Mouse (Mus musculus) skeletal muscle tissue, adult 2 months (tissue): ENCODE measurements around the gene Med21.

Experiments
- DNase-seq: peaks from one replicate; pipeline ENCODE4 v3.0.0-alpha.2; 2012; ENCODE audit warnings: low read depth, low spot score

Med21 gene

DNA sequence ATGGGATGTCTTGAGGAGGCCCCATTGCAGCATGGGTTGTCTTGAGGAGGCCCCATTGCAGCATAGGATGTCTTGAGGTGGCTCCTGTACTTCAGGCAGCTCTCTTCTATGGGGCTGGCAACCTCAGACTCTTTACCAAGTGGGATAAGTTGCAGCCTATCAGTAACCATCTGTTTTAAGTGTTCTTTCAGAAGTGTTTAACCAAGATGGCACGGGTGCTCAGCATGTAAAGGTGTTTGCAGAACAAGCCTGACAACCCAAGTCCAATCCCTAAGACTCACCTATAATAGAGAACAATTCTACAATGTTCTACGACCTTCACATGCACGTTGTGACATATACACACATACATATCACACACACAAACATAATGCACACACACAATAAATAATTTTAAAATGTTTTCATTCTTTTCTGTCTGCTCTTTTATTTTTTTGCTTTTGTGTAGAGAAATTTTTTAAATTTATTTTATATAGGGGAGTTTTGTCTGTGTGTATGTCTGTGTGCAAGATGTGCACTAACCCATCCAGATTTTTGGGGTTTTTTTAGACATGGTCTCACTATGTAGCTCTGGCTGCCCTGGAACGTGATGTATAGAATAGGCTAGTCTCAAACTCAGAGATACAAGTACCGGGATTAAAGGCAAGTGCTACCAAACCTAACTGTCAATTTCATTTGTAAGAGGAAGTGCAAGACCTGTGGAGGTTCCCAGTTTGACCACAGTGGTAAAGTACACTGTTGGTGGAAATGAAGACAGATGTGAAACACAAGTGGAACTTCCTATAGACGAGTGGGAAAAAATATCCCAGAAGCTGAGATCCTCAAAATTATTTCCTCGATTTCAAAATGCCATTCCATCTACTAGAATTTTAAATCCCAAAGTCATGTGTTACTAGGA, 2.0 kb upstream of the Med21 start:
- no peak for DNase-seq

DNA sequence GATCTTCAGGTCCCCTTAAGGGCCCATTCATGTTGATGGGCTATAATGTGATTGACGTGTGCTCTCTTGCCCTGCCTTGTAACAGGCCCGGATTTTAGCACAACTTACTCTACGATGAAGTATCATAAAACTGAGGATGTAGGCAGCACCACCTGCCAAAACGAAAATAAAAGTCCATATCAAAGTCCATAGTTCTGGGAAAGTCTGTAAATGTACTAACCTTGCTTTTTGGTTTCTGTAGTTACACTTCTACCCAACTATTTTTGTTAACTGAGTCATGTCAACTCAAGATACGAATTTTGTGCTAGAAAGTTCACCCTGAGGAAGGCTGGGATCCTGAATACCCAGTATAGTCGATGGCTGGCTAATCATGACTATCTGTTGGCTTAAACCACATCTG, 1.4 kb upstream of the Med21 start:
- DNase-seq, result no peak

DNA sequence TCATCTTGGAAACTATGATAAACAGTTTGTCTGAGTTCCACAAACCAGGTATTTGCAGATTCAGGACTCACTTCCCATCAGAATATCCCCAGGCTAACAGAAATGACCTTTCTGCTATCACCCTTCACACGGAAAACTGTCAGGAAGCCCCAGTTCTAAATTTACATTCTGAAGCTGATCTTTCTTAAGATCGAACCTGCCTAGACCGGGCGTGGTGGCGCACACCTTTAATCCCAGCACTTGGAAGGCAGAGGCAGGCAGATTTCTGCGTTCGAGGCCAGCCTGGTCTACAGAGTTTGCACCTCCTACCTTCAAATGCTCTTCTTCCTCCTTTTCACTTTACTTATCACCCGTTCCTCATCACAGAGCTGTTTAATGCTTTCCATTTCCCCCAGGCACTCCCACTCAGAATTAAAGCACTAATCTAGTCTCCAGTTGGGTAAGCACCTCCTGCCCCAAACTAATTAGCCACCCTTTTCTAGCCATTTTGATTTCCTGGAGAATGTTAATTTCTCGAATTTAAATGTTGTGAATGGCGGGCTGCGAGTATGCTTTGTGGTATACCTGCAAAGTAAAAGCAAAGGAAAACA, 631 bp upstream of the Med21 start:
- DNase-seq, result no peak

DNA sequence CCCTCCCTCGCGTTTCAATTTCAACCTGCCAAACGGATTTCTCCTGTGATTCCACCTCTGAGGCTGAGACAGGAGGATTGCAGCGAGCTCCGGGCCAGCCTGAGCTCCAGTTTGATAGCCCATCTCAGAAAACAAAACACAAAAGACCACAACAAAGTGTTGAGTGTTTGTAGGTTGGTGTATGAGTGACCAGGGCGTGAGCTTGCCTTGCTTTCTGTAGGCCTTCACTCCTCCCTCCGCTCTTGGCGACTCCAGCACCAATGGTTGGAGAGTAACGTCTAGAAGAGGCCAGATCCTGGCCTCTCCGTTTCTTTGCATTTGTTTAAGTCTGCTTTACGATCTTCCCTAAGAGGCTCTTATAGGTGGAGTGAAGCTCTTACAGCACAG, 830 bp downstream of the Med21 start:
- no peak for DNase-seq

DNA sequence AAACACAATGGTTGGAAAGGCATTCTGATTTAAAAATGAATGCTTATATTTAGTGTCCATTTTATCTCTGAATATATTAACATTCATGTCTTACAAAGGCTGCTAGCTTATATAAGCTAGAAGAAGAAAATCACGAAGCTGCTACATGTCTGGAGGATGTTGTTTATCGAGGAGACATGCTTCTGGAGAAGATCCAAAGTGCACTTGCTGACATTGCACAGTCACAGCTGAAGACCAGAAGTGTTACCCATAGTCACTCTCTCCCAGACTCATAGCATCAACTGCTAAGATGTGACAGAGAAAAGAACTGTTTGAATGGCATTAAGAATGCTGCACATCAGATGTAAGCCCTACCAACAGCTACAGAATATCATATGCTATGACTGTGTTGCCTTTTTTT, 7.7 kb downstream of the Med21 start:
- DNase-seq, result no peak

DNA sequence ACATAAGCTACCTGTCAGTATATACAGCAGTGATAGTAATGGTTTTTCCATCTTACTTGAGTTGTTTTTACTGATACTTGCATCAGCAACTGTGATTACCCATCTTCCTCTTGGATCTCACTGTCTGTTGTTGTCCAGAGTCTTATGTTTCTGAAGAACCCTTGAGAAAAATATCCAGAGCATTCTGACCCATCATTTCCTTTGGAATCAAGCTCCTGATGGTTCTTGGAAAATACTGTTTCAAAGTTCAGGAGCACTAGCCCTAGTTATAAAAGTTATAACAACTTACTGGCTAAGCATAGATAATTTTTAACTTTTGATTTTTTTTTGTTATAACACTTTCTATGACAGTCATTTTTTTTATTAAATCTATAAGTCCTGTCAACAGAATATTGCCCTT, 9.1 kb downstream of the Med21 start:
- DNase-seq, result no peak

DNA sequence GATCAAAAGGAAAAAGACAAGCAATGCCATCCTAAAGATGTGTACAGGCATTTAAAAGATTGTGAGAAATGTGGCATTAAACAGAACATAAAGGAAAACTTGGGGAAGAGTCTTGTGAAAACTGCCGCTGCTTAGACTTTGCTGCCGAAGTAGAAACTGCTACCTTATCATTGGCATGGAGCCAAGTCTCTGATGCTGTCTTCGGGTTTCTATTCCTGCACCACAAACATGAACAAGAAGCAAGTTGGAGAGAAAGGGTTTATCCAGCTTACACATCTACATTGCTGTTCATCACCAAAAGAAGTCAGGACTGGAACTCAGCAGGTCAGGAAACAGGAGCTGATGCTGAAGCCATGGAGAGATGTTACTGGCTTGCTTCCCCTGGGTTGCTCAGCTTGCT, 10.8 kb downstream of the Med21 start:
- DNase-seq, result no peak

DNA sequence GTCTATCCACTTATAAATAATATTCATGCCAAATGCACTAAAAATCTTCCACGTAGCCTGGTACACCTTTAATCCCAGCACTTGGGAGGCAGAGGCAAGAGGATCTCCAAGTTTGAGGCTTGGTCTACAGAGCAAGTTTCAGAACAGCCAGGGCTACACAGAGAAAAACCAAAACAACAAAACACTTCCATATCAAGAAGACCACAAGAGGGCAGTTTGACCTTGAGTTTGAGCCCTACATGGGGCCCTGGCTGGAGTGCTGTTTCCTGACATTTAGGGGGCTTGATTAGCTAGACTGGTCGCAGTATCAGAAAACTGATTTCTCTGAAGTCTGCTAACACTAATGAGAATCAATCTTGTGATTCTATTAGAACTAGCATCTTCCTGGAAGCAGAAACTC, 18.2 kb downstream of the Med21 start:
- no peak for DNase-seq

DNA sequence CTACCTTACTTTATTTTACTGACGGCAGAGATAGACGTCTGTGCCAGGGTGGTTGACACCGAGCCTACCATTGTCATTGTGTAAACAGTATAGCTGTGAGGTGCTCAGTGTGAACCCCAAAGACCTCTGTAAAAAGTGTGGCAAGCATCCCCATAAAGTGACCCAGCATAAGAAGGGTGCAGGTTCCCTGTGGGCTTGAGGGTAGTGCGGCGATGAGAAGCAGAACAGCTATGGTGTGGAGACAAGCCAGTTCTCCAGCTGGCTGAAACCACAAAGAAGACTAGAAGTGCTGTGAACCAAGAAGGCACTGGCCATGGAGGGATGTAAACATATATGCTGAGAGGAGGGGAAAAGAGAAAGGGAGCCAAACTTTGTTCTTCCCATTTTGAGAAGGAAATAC, 19.3 kb downstream of the Med21 start:
- no peak for DNase-seq

DNA sequence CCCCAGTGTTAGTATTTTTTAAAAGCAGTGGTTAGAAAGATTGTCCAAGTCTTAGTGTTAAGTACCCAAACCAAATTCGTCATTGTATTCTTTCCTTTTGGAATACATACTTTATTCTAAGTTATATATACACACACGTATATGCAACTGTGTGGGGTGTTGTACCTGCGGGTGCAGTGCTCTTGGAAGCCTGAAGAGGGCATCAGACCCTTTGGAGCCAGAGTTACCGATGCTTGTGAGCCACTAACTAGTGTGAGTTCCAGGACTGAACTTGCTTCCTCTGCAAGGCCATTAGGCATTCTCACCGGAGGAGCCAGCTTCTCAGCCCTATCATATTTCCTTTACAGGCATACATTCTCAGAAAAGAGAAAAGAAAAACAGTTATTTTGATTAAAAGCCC, 20.3 kb downstream of the Med21 start:
- peak; percentile 30 for DNase-seq

DNA sequence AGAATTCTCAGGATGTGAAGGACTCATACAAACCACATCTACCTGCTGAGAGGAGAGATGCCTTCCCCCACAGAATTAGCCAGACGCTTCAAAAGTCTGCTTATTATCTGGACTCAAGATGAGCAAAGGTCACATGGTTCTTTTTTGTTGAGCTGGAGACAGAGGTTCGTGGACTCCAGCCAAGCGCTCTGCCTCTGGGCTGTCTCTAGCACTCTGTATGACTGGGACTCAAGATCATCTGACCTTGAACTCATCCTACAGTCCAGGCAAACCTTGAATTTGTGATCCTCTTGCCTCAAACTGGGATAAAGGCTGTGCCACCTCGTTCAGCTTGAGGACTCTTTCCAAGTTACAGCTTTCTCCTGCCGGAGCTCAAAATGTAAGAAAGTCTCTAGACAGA, 21.8 kb downstream of the Med21 start:
- DNase-seq, result no peak

DNA sequence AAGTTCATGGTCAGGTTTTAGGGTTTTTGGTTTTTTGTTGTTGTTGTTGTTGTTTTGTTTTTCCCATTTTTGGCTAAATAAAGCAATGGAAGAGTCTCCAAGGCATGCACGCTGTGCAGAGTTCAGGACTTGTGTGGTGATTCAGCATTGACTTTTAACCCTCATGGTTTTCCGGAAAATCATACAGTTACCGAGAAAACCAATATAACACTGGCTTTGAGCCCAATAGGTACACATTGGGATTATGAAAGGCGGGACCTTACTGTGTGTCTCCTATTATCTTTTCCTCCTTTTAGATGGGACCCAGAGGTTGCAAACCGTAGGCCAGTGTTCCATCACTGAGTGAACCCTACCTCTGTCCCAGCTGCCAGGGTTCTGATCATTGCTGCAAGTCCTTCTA, 22.6 kb downstream of the Med21 start:
- no peak for DNase-seq

DNA sequence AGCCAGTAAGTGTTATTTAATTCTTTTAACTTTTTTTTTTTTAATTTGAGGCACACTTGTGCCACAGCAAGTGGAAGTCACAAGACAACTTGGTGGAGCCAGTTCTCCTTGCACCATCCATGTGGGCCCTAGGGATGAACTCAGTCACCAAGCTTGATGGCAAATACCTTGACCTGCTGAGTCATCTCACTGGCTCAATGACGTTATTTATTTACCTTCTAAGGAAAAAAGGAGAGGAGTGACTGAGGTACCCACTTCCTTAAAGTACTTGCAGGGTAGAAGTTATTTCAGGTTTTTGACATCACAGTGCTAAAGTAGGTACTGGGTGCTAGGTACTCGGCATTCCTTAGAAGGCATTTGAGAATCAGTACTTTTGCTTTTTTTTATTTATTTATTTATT, 23.1 kb downstream of the Med21 start:
- no peak for DNase-seq

DNA sequence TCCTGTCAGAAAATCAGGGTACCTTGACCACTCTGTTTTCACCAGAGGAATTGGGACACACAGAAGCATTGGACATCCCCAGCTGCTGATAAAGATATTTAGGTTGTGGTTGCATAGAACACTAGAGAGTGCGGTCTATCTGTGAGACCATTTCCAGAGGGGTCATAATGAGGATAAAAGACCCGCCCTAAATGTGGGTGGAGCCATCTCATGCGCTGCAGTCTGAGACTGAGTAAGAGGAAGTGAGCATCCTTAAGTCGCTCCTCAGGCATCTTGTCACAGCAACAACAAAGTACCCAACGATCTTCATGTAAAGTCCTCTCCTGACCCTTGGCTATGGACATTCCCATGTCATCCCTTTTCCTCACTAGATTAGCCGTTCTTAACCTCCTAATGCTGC, 24.5 kb downstream of the Med21 start:
- no peak for DNase-seq

DNA sequence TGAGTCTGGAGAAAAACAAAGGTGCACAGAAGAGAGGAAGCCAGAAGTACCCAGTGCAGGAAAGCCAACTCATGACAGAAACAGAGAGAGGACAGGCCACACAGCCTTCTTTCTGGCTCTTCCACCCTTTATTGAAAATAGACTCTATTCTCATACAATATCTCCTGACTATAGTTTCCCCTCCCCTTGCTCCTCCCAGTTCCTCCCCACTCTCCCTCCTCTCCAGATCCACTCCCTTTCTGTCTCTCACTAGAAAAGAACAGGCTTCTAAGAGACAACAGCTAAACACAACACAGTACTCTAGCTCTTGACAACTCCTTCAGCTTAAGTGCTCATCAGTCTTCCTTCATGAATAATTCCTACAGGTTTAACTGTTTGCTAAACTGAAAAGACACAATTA, 26.3 kb downstream of the Med21 start:
- DNase-seq, result no peak

DNA sequence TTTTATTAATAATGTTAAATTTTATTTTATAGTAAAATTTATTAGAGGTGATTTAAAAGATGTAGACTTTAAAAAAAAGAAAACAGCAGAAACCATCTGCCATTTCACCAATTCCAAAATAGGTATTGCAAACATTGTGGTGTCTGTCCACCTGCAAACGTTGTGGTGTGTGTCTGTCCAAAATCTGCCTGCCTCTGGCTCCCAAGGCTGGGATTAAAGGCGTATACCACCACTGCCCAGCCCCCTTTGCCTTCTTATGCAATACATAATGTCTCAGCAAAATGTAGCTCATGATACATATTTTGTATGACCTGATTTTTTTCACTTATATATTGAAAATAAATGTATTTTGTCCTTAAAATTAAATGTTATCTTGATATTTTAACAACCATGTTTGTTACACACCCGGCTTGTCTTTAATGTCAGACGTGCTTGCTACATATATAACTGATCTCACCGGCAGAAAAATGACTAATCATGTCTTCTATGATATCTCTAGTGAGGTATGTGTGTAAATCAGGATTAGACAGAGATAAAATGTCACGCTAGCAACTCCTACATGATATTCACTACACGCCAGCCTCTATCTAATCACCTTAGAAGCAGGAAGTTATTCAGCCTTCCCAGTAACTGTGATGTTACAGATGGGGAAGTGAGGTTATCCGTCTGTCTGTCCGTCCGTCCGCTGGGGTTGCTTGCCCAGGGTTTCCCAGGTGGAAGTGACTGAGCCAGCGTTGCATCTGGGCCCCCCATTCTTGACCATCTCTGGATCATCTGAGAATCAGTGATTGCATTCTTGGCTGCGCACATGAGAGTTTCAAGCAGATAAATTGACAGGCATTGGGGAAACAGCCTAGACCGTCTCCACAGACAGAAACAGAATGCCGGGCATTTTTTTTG, 28.9 kb downstream of the Med21 start:
- no peak for DNase-seq

DNA sequence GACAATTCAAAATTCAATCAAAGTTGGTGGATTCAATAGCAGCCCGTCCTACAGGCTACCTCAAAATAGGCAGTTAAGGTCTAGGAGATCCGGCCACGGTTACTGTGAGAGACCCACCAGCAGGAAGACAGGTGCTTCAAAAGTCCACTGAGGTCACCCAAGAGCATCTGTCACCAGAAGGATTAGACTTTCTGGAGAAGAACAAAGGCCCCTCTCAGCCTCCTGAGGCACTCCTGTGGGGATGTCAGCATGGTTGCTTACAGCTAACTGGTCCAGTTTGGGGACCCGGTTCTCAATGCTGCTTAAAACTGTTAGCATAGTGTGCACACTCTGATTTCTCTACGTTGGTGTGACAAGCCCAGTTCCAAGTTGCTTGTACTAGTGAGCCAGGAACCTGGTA, 29.8 kb downstream of the Med21 start:
- no peak for DNase-seq

DNA sequence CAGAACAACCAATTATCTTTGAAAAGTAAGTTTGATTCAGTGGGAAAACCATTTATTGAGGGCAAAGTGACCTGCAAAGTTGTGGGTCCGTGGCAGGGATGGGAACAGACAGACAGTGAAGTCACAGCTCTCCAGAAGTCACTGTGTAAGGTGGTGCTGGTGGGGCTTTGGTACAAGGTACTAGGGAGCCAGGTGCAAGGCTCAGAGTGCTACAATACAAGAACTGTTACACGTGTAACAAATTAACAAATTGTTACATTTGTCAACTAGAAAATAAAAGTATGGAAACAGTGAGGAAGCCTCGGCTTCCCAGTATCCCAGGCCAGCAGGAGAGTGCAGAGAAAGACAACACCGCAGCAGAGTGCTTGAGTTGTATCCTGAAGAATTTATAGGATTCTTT, 31.3 kb downstream of the Med21 start:
- no peak for DNase-seq

DNA sequence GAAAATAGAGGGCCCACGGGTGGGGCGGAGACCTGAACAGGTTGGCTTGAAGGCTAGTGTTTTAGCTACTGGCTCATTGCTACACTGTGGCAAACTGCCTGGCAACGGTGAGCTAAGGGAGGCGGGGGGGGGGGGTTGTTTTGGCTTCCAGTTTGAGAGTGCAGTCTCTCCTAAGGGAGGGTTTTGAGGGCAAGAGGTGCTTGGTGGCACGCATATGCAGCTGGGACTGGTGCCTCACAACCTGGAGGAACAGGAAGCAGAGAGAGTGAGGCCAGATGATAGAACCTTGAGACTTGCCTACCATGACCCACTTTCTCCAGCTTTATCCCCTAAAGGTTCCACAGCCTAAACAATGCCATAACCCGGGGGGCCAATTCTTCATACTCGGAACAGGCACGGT, 32.1 kb downstream of the Med21 start:
- no peak for DNase-seq

DNA sequence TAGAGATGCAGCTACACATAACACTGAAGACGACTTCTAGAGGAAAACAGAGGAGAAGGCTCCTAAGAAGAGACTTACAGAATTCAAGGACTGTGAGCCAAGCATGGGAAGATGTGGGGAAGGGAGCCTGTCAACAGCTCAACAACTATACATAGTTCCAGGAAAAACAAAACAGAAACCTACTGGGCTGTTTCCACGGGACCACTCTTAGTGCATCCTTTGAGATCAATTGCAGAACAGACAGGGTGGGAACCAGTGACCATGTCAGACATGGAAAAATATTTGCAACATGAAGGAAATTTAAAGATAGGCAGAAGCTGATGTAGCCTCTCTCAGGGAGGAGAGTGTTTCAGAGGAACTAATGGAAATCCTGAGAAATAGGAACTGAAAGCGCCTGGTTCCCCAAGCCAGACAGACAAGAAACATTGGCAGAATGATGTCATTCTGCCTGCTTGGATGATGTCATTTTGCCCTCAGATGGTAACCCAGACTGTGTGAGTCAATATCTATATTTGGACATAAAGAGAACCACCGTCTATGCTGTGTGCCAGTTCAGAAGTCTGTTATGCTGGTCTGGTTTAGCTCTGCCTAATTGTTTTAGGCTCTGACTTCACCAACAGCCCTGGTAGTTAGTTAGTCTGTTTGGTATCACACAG, 32.7 kb downstream of the Med21 start:
- no peak for DNase-seq

DNA sequence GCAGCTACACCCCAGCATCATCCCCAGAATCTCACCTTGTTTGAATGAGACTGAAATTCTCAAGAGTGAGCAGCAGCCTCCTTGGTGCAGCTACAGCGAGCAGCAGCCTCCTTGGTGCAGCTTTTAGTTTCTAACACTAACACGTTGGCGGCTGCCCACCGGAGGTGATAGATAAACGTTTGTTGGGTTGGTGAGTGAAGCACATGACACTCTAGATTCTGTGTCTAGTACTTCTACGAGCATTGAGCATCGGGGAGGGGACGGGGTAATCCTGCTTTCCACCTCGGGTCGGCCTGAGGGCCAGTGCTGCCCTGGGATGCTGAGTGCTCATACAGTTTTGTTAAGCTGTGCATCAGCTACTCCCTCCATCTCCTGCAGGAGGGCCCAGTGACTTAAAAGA, 34.6 kb downstream of the Med21 start:
- DNase-seq, result no peak
